Mouse (Mus musculus) heart, postnatal 10 days (tissue): ENCODE measurements around the gene Wwc1. TPM values are rescaled to one million over a fixed set of nuclear protein-coding genes. Genes with fewer than 3 reads are reported as not detected.

ENCODE experiments used
- DNase-seq, 2 experiments: peaks; one replicate each; pipeline ENCODE4 v3.0.0; 2021
- intact Hi-C: fragments of 180-260 bp; cut with DNase I; formaldehyde crosslinking; loops from one replicate; pipeline ENCODE4 v1.15.1; 2025
- total RNA-seq, 2 experiments: library from RNA; stranded (reverse); gene quantifications; 2 replicates each; pipeline ENCODE4 v1.2.3; 2021

The Wwc1 gene
- total RNA-seq, 2 experiments from 2014 or later, result 1.1 to 1.4 TPM

GRCm38 (mm10) chr11:35974632-35975450 lies 5.5 kb downstream of the Wwc1 start:
- intact Hi-C loops, result no loop called here
- DNase-seq, result no peak

- intact Hi-C loops, result no loop called here
- DNase-seq, result no peak
These were observed 7.2 kb downstream of the Wwc1 start for GRCm38 (mm10) chr11:35973135-35973534.

GRCm38 (mm10) chr11:35972270-35972931 lies 7.9 kb downstream of the Wwc1 start:
- DNase-seq, result no peak
- intact Hi-C loops, result no loop called here

GRCm38 (mm10) chr11:35970806-35971705 lies 9.3 kb downstream of the Wwc1 start:
- intact Hi-C loops, result no loop called here
- DNase-seq, result no peak

GRCm38 (mm10) chr11:35968291-35968690 lies 12.0 kb downstream of the Wwc1 start:
- DNase-seq, result no peak
- intact Hi-C loops, result no loop called here

- DNase-seq, result no peak
- intact Hi-C loops, result no loop called here
These were observed 16.3 kb downstream of the Wwc1 start for GRCm38 (mm10) chr11:35963981-35964549.

GRCm38 (mm10) chr11:35963554-35963953 lies 16.8 kb downstream of the Wwc1 start:
- DNase-seq, result no peak
- intact Hi-C loops, result no loop called here

GRCm38 (mm10) chr11:35962431-35962830 lies 17.9 kb downstream of the Wwc1 start:
- intact Hi-C loops, result no loop called here
- DNase-seq, result no peak

- no peak for DNase-seq
- intact Hi-C loops, result no loop called here
These were observed 21.1 kb downstream of the Wwc1 start for GRCm38 (mm10) chr11:35959270-35959669.

- intact Hi-C loops, result no loop called here
- no peak for DNase-seq
These were observed 24.8 kb downstream of the Wwc1 start for GRCm38 (mm10) chr11:35955572-35955971.

- no peak for DNase-seq
- intact Hi-C loops, result no loop called here
These were observed 27.1 kb downstream of the Wwc1 start for GRCm38 (mm10) chr11:35953179-35953578.

GRCm38 (mm10) chr11:35951727-35952065 lies 28.6 kb downstream of the Wwc1 start:
- intact Hi-C loops, result no loop called here
- no peak for DNase-seq

GRCm38 (mm10) chr11:35951058-35951726 lies 29.1 kb downstream of the Wwc1 start:
- no peak for DNase-seq
- intact Hi-C loops, result no loop called here

- no peak for DNase-seq
- intact Hi-C loops, result no loop called here
These were observed 29.9 kb downstream of the Wwc1 start for GRCm38 (mm10) chr11:35950466-35950865.

GRCm38 (mm10) chr11:35950011-35950410 lies 30.3 kb downstream of the Wwc1 start:
- intact Hi-C loops, result no loop called here

GRCm38 (mm10) chr11:35948457-35948881 lies 31.9 kb downstream of the Wwc1 start:
- intact Hi-C loops, result no loop called here
- no peak for DNase-seq

More at GRCm38 (mm10) chr11:35950011-35950410, 30.3 kb downstream of the Wwc1 start:
- no peak for DNase-seq

- DNase-seq, result no peak
- intact Hi-C loops, result no loop called here
These were observed 32.4 kb downstream of the Wwc1 start for GRCm38 (mm10) chr11:35947944-35948343.

GRCm38 (mm10) chr11:35945187-35945586 lies 35.1 kb downstream of the Wwc1 start:
- intact Hi-C loops, result no loop called here
- no peak for DNase-seq

GRCm38 (mm10) chr11:35941641-35942040 lies 38.7 kb downstream of the Wwc1 start:
- DNase-seq, result no peak
- intact Hi-C loops, result no loop called here

GRCm38 (mm10) chr11:35941064-35941463 lies 39.3 kb downstream of the Wwc1 start:
- DNase-seq, result no peak
- intact Hi-C loops, result no loop called here
